Mouse (Mus musculus) stomach, embryonic 16.5 days (tissue): ENCODE data around the gene Mt2. TPM values are rescaled to one million over a fixed set of nuclear protein-coding genes. Genes with fewer than 3 reads are reported as not detected.
"Not testable (repeated sequence)": the region's sequence is repeated elsewhere in the genome, so short reads cannot be mapped to it uniquely, and the experiment has no call there.

Experiments
- ATAC-seq: fragments of 200-750 bp; cut with Nextera tagmentation; 2 replicates; pipeline ENCODE4 v1.8.0; 2017; ENCODE audit warnings: moderate number of reproducible peaks, moderate TSS enrichment; ENCODE audit not compliant: insufficient read depth, low FRiP score
- H3K27ac ChIP-seq: fragments of 300-500 bp; sonication (generic); 2 replicates; pipeline ENCODE4 v1.5.1; 2014; ENCODE audit warnings: low read length
- H3K27me3 ChIP-seq: fragments of 300-500 bp; sonication (generic); 2 replicates; pipeline ENCODE4 v1.6.1; 2014; ENCODE audit warnings: low read length, control low read depth, mixed read lengths; ENCODE audit not compliant: control insufficient read depth, insufficient read depth
- H3K36me3 ChIP-seq: fragments of 300-500 bp; sonication (generic); 2 replicates; pipeline ENCODE4 v1.6.1; 2014; ENCODE audit warnings: low read length; ENCODE audit not compliant: control insufficient read depth, insufficient read depth
- H3K4me1 ChIP-seq: fragments of 300-500 bp; sonication (generic); 2 replicates; pipeline ENCODE4 v1.6.1; 2014; ENCODE audit warnings: low read length, control low read depth, mixed read lengths; ENCODE audit not compliant: control insufficient read depth, insufficient read depth
- H3K4me2 ChIP-seq: fragments of 300-500 bp; sonication (generic); 2 replicates; pipeline ENCODE4 v1.6.1; 2014; ENCODE audit warnings: low read depth, low read length, mixed read lengths
- H3K4me3 ChIP-seq: fragments of 300-500 bp; sonication (generic); replicated peaks from 2 replicates; pipeline ENCODE4 v1.5.1; 2014; ENCODE audit warnings: mild to moderate bottlenecking, low read length
- H3K9ac ChIP-seq: fragments of 300-500 bp; sonication (generic); 2 replicates; pipeline ENCODE4 v1.6.1; 2014; ENCODE audit warnings: low read length
- H3K9me3 ChIP-seq: fragments of 300-500 bp; sonication (generic); replicated peaks from 2 replicates; pipeline ENCODE4 v1.6.1; 2016; ENCODE audit warnings: low read length, control low read depth; ENCODE audit not compliant: control insufficient read depth
- WGBS: fragments of 180-500 bp; shearing (Covaris S2); extraction: QIAGEN DNeasy Blood & Tissue Kit; methylation state at CpG from one replicate; pipeline ENCODE4 v1.1.7; 2014; 5-methylcytosine and 5-hydroxymethylcytosine counted together
- polyA plus RNA-seq: library from polyadenylated mRNA; unstranded; fragments of >200 nt; fragmentation: Nextera tagmentation; extraction: Ambion mirVana; gene quantifications from 2 replicates; pipeline ENCODE4 v1.2.1, GENCODE M21; 2015

The Mt2 gene
- polyA plus RNA-seq = 524 and 598 TPM in 2 replicates

- peaks cover 30% of the 10 kb centered on the region for H3K27me3 ChIP-seq
- under 1% methylated on average over 56 of the region's 56 CpGs for WGBS
- H3K27ac ChIP-seq = peak within 1 kb of the TSS; percentile 86
- peak within 1 kb of the TSS; percentile 70 for H3K9ac ChIP-seq
- no peaks in the 10 kb centered on the region for H3K36me3 ChIP-seq
- peaks cover 13% of the 10 kb centered on the region for H3K4me1 ChIP-seq
- peak; percentile 91 for ATAC-seq
- peak within 1 kb of the TSS; percentile 87 for H3K4me2 ChIP-seq
- no peaks in the 10 kb centered on the region for H3K9me3 ChIP-seq
- H3K4me3 ChIP-seq = peak within 1 kb of the TSS; percentile 56
Measured at GRCm38 (mm10) chr8:94172075-94172808, at the start of gene Mt2. Gene Mt2 (plus strand): TSS chr8:94172664.

- H3K27me3 ChIP-seq = no peaks in the 10 kb centered on the region
- H3K36me3 ChIP-seq = no peaks in the 10 kb centered on the region
- ATAC-seq = no peak
- no peak overlapping the region for H3K4me3 ChIP-seq
- H3K4me1 ChIP-seq = no peaks in the 10 kb centered on the region
- H3K4me2 ChIP-seq = no peak overlapping the region
- no peak overlapping the region for H3K9ac ChIP-seq
- 49% methylated on average over 8 of the region's 8 CpGs for WGBS
- H3K27ac ChIP-seq = no peak overlapping the region
- H3K9me3 ChIP-seq = no peaks in the 10 kb centered on the region
Measured at GRCm38 (mm10) chr8:94122711-94123468, 49.6 kb upstream of the Mt2 start.

- Histone ChIP-seq H3K4me3 (no peak overlapping the region), H3K27me3 (no peaks in the 10 kb centered on the region), H3K4me2 (no peak overlapping the region), H3K9me3 (no peaks in the 10 kb centered on the region), H3K36me3 (no peaks in the 10 kb centered on the region), H3K27ac (no peak overlapping the region), H3K4me1 (no peaks in the 10 kb centered on the region), H3K9ac (no peak overlapping the region)
- ATAC-seq = no peak
- WGBS = 72% methylated on average over 6 of the region's 6 CpGs
Measured at GRCm38 (mm10) chr8:94127711-94128110, 44.8 kb upstream of the Mt2 start.

GRCm38 (mm10) chr8:94129133-94129789 lies 43.2 kb upstream of the Mt2 start:
- H3K27ac ChIP-seq = no peak overlapping the region
- no peak for ATAC-seq
- WGBS = 87% methylated on average over 6 of the region's 6 CpGs

GRCm38 (mm10) chr8:94130126-94130525 lies 42.3 kb upstream of the Mt2 start:
- Histone ChIP-seq H3K9me3 (no peaks in the 10 kb centered on the region), H3K4me2 (no peak overlapping the region), H3K4me3 (no peak overlapping the region), H3K9ac (no peak overlapping the region), H3K27me3 (no peaks in the 10 kb centered on the region), H3K36me3 (no peaks in the 10 kb centered on the region), H3K4me1 (no peaks in the 10 kb centered on the region), H3K27ac (no peak overlapping the region)
- ATAC-seq = no peak
- 88% methylated on average over 4 of the region's 4 CpGs for WGBS

More at GRCm38 (mm10) chr8:94129133-94129789, 43.2 kb upstream of the Mt2 start:
- H3K4me1 ChIP-seq = no peaks in the 10 kb centered on the region
- no peaks in the 10 kb centered on the region for H3K36me3 ChIP-seq
- H3K27me3 ChIP-seq = no peaks in the 10 kb centered on the region
- no peak overlapping the region for H3K4me3 ChIP-seq
- no peak overlapping the region for H3K9ac ChIP-seq
- H3K4me2 ChIP-seq = no peak overlapping the region
- no peaks in the 10 kb centered on the region for H3K9me3 ChIP-seq

GRCm38 (mm10) chr8:94132096-94132495 lies 40.4 kb upstream of the Mt2 start:
- no peak overlapping the region for H3K27ac ChIP-seq
- H3K4me1 ChIP-seq = no peaks in the 10 kb centered on the region
- 54% methylated on average over 5 of the region's 5 CpGs for WGBS
- no peak overlapping the region for H3K4me2 ChIP-seq
- no peaks in the 10 kb centered on the region for H3K27me3 ChIP-seq
- no peaks in the 10 kb centered on the region for H3K9me3 ChIP-seq
- no peak for ATAC-seq
- H3K9ac ChIP-seq = no peak overlapping the region
- H3K36me3 ChIP-seq = no peaks in the 10 kb centered on the region
- H3K4me3 ChIP-seq = no peak overlapping the region

- not testable (repeated sequence) for H3K4me2 ChIP-seq, H3K9ac ChIP-seq, H3K27ac ChIP-seq, H3K4me1 ChIP-seq, H3K4me3 ChIP-seq, H3K36me3 ChIP-seq, H3K27me3 ChIP-seq, H3K9me3 ChIP-seq
- WGBS = 43% methylated on average over 3 of the region's 3 CpGs
- ATAC-seq = 0 out of 2 replicates have a peak, but pooled peaks have one; percentile 18
Measured at GRCm38 (mm10) chr8:94134601-94135000, 37.9 kb upstream of the Mt2 start.

- Histone ChIP-seq H3K9ac (no peak overlapping the region), H3K9me3 (no peaks in the 10 kb centered on the region), H3K36me3 (no peaks in the 10 kb centered on the region), H3K4me3 (no peak overlapping the region), H3K27ac (no peak overlapping the region), H3K4me2 (no peak overlapping the region), H3K4me1 (no peaks in the 10 kb centered on the region), H3K27me3 (no peaks in the 10 kb centered on the region)
- 91% methylated on average over 6 of the region's 6 CpGs for WGBS
- no peak for ATAC-seq
Measured at GRCm38 (mm10) chr8:94135556-94135955, 36.9 kb upstream of the Mt2 start.

GRCm38 (mm10) chr8:94136192-94136591 lies 36.3 kb upstream of the Mt2 start:
- no peak for ATAC-seq
- Histone ChIP-seq H3K36me3 (no peaks in the 10 kb centered on the region), H3K4me1 (no peaks in the 10 kb centered on the region), H3K4me2 (no peak overlapping the region), H3K27ac (no peak overlapping the region), H3K9ac (no peak overlapping the region), H3K27me3 (no peaks in the 10 kb centered on the region), H3K9me3 (no peaks in the 10 kb centered on the region), H3K4me3 (no peak overlapping the region)
- 62% methylated on average over 7 of the region's 7 CpGs for WGBS
